Mouse (Mus musculus) CH12.LX (cell line): ENCODE measurements at regions not wholly inside any gene's neighbourhood (a gene's known extent, or its start where the extent isn't known, plus 50 kb on each side); places are given as distances from the start of the nearest gene placed in this dataset.

ENCODE experiments used
- DNase-seq: peaks from one replicate; pipeline ENCODE4 v3.0.0-alpha.2; 2013; ENCODE audit errors: extremely low read depth
- H3K27ac ChIP-seq: 2 replicates; pipeline ENCODE4 v1.5.1; 2012; ENCODE audit warnings: low read depth, mild to moderate bottlenecking, control low read depth, moderate library complexity; ENCODE audit not compliant: insufficient read depth
- H3K27me3 ChIP-seq: replicated peaks from 2 replicates; pipeline ENCODE3; 2012; ENCODE audit warnings: inconsistent platforms
- H3K36me3 ChIP-seq, 2 experiments: replicated peaks in 1 of 2; 2 replicates each; pipeline versions ENCODE3 to v1.6.1; 2012; ENCODE audit warnings: inconsistent platforms in 1 of 2, low read length in 1 of 2, mild to moderate bottlenecking in 1 of 2, mixed read lengths in 1 of 2, moderate library complexity in 1 of 2; ENCODE audit not compliant: control insufficient read depth in 1 of 2, insufficient read depth in 1 of 2
- H3K4me1 ChIP-seq, 2 experiments: 2 replicates each; pipeline ENCODE4 v1.6.1; 2012; ENCODE audit warnings: inconsistent platforms in 1 of 2, moderate library complexity in 1 of 2; ENCODE audit not compliant: insufficient read depth in 2 of 2, control insufficient read depth in 1 of 2
- H3K4me2 ChIP-seq: 2 replicates; pipeline ENCODE4 v1.6.1; 2012; ENCODE audit warnings: low read depth, mild to moderate bottlenecking, control low read depth; ENCODE audit not compliant: poor library complexity, insufficient read depth, severe bottlenecking
- H3K4me3 ChIP-seq, 3 experiments: fragments of 150-350 bp in 1 of 3; sonication (generic) in 1 of 3; replicated peaks in 1 of 3; 2 replicates each; pipeline versions ENCODE3 to v1.5.1; 2011 to 2012; ENCODE audit warnings: low read depth in 2 of 3, low read length in 2 of 3, mild to moderate bottlenecking in 2 of 3, moderate library complexity in 2 of 3, control low read depth in 1 of 3, improper control_type of control experiment in 1 of 3, inconsistent platforms in 1 of 3, mixed read lengths in 1 of 3; ENCODE audit not compliant: poor library complexity in 1 of 3
- H3K79me2 ChIP-seq: replicated peaks from 2 replicates; pipeline ENCODE4 v1.6.1; 2012; ENCODE audit warnings: mild to moderate bottlenecking, moderate library complexity; ENCODE audit not compliant: control insufficient read depth, poor library complexity, insufficient read depth, severe bottlenecking; ENCODE audit errors: extremely low read depth
- H3K9ac ChIP-seq: 2 replicates; pipeline ENCODE4 v1.6.1; 2012; ENCODE audit warnings: low read depth, mild to moderate bottlenecking, control low read depth, moderate library complexity; ENCODE audit not compliant: insufficient read depth
- H3K9me3 ChIP-seq: replicated peaks from 2 replicates; pipeline ENCODE3; 2012; ENCODE audit warnings: low read length, inconsistent platforms, mixed read lengths
- BHLHE40 ChIP-seq: IDR thresholded peaks from 2 replicates; pipeline ENCODE4 v1.6.1; 2011; ENCODE audit warnings: mild to moderate bottlenecking, low read depth, low read length, improper control_type of control experiment
- CHD1 ChIP-seq: IDR thresholded peaks from 2 replicates; pipeline ENCODE4 v1.6.1; 2012; ENCODE audit warnings: low read depth, low read length, improper control_type of control experiment, inconsistent platforms
- CHD2 ChIP-seq: IDR thresholded peaks from 2 replicates; pipeline ENCODE4 v1.6.1; 2011; ENCODE audit warnings: low read length, improper control_type of control experiment
- CTCF ChIP-seq, 2 experiments: IDR thresholded peaks in 1 of 2; conservative IDR thresholded peaks in 1 of 2; 2 replicates each; pipeline ENCODE4 v1.5.1; 2011 to 2012; ENCODE audit warnings: low read depth in 2 of 2, low read length in 2 of 2, improper control_type of control experiment in 1 of 2, inconsistent platforms in 1 of 2, mild to moderate bottlenecking in 1 of 2, moderate library complexity in 1 of 2
- E2F4 ChIP-seq: IDR thresholded peaks from 2 replicates; pipeline ENCODE4 v1.6.1; 2011; ENCODE audit warnings: low read depth, low read length, improper control_type of control experiment; ENCODE audit not compliant: insufficient replicate concordance
- ELF1 ChIP-seq: IDR thresholded peaks from 2 replicates; pipeline ENCODE4 v1.6.1; 2014; ENCODE audit warnings: low read depth, mild to moderate bottlenecking, inconsistent platforms, low read length, improper control_type of control experiment
- EP300 ChIP-seq: IDR thresholded peaks from 2 replicates; pipeline ENCODE4 v1.6.1; 2011; ENCODE audit warnings: low read length, improper control_type of control experiment
- ETS1 ChIP-seq: conservative IDR thresholded peaks from 2 replicates; pipeline ENCODE4 v1.6.1; 2012; ENCODE audit warnings: low read depth, mild to moderate bottlenecking, inconsistent platforms, low read length, improper control_type of control experiment, moderate library complexity
- GABPA ChIP-seq: IDR thresholded peaks from 2 replicates; pipeline ENCODE4 v1.6.1; 2012; ENCODE audit warnings: low read depth, low read length, improper control_type of control experiment, inconsistent platforms; ENCODE audit not compliant: insufficient replicate concordance
- HCFC1 ChIP-seq: IDR thresholded peaks from 2 replicates; pipeline ENCODE4 v1.6.1; 2012; ENCODE audit warnings: low read depth, mild to moderate bottlenecking, inconsistent platforms, low read length, improper control_type of control experiment
- IRF4 ChIP-seq: IDR thresholded peaks from 2 replicates; pipeline ENCODE4 v1.6.1; 2014; ENCODE audit warnings: low read depth, mild to moderate bottlenecking, inconsistent platforms, low read length, improper control_type of control experiment
- JUN ChIP-seq: IDR thresholded peaks from 2 replicates; pipeline ENCODE4 v1.6.1; 2011; ENCODE audit warnings: low read depth, mild to moderate bottlenecking, low read length, improper control_type of control experiment, moderate library complexity; ENCODE audit not compliant: insufficient read depth
- JUND ChIP-seq: conservative IDR thresholded peaks from 2 replicates; pipeline ENCODE4 v1.6.1; 2011; ENCODE audit warnings: low read depth, low read length, improper control_type of control experiment
- KAT2A ChIP-seq: IDR thresholded peaks from 2 replicates; pipeline ENCODE4 v1.6.1; 2012; ENCODE audit warnings: low read length, improper control_type of control experiment, inconsistent platforms; ENCODE audit not compliant: insufficient replicate concordance
- MAFK ChIP-seq: IDR thresholded peaks from 2 replicates; pipeline ENCODE4 v1.6.1; 2011; ENCODE audit warnings: low read length, improper control_type of control experiment; ENCODE audit not compliant: insufficient replicate concordance
- MAX ChIP-seq: IDR thresholded peaks from 2 replicates; pipeline ENCODE4 v1.6.1; 2011; ENCODE audit warnings: low read length, improper control_type of control experiment
- MAZ ChIP-seq: IDR thresholded peaks from 2 replicates; pipeline ENCODE4 v1.6.1; 2012; ENCODE audit warnings: low read depth, mild to moderate bottlenecking, inconsistent platforms, low read length, improper control_type of control experiment, moderate library complexity
- MEF2A ChIP-seq: IDR thresholded peaks from 2 replicates; pipeline ENCODE4 v1.6.1; 2014; ENCODE audit warnings: low read depth, mild to moderate bottlenecking, inconsistent platforms, low read length, improper control_type of control experiment, borderline replicate concordance
- MXI1 ChIP-seq: IDR thresholded peaks from 2 replicates; pipeline ENCODE4 v1.6.1; 2011; ENCODE audit warnings: mild to moderate bottlenecking, low read depth, low read length, improper control_type of control experiment
- MYC ChIP-seq: IDR thresholded peaks from 2 replicates; pipeline ENCODE4 v1.6.1; 2011; ENCODE audit warnings: low read depth, mild to moderate bottlenecking, improper control_type of control experiment, low read length
- NELFE ChIP-seq: IDR thresholded peaks from 2 replicates; pipeline ENCODE4 v1.6.1; 2011; ENCODE audit warnings: low read depth, low read length, improper control_type of control experiment
- NRF1 ChIP-seq: IDR thresholded peaks from 2 replicates; pipeline ENCODE4 v1.6.1; 2014; ENCODE audit warnings: low read depth, mild to moderate bottlenecking, inconsistent platforms, low read length, improper control_type of control experiment, moderate library complexity
- PAX5 ChIP-seq: IDR thresholded peaks from 2 replicates; pipeline ENCODE4 v1.6.1; 2012; ENCODE audit warnings: low read length, inconsistent platforms, mixed read lengths
- POLR2A ChIP-seq: IDR thresholded peaks from 2 replicates; pipeline ENCODE4 v1.6.1; 2011; ENCODE audit warnings: low read depth, mild to moderate bottlenecking, improper control_type of control experiment, low read length
- POLR2AphosphoS2 ChIP-seq: IDR thresholded peaks from 2 replicates; pipeline ENCODE4 v1.6.1; 2011; ENCODE audit warnings: low read depth, low read length, improper control_type of control experiment
- RAD21 ChIP-seq: IDR thresholded peaks from 2 replicates; pipeline ENCODE4 v1.6.1; 2011; ENCODE audit warnings: low read depth, mild to moderate bottlenecking, low read length, improper control_type of control experiment, moderate library complexity
- RCOR1 ChIP-seq: conservative IDR thresholded peaks from 2 replicates; pipeline ENCODE4 v1.6.1; 2012; ENCODE audit warnings: low read depth, mild to moderate bottlenecking, inconsistent platforms, low read length, improper control_type of control experiment
- SIN3A ChIP-seq: IDR thresholded peaks from 2 replicates; pipeline ENCODE4 v1.6.1; 2012; ENCODE audit warnings: low read length, improper control_type of control experiment, inconsistent platforms
- SMC3 ChIP-seq: IDR thresholded peaks from 2 replicates; pipeline ENCODE4 v1.6.1; 2011; ENCODE audit warnings: low read depth, low read length, improper control_type of control experiment
- TBP ChIP-seq: conservative IDR thresholded peaks from 2 replicates; pipeline ENCODE4 v1.6.1; 2011; ENCODE audit warnings: low read depth, low read length, improper control_type of control experiment
- TCF12 ChIP-seq: IDR thresholded peaks from 2 replicates; pipeline ENCODE4 v1.6.1; 2014; ENCODE audit warnings: low read depth, mild to moderate bottlenecking, inconsistent platforms, low read length, improper control_type of control experiment
- UBTF ChIP-seq: IDR thresholded peaks from 2 replicates; pipeline ENCODE4 v1.6.1; 2012; ENCODE audit warnings: low read depth, mild to moderate bottlenecking, inconsistent platforms, low read length, improper control_type of control experiment, moderate library complexity
- USF1 ChIP-seq: IDR thresholded peaks from 2 replicates; pipeline ENCODE4 v1.6.1; 2014; ENCODE audit warnings: low read depth, mild to moderate bottlenecking, inconsistent platforms, low read length, improper control_type of control experiment
- USF2 ChIP-seq: conservative IDR thresholded peaks from 2 replicates; pipeline ENCODE4 v1.6.1; 2011; ENCODE audit warnings: low read depth, low read length, improper control_type of control experiment
- ZC3H11A ChIP-seq: IDR thresholded peaks from 2 replicates; pipeline ENCODE4 v1.6.1; 2012; ENCODE audit warnings: low read depth, mild to moderate bottlenecking, inconsistent platforms, low read length, improper control_type of control experiment
- ZKSCAN1 ChIP-seq: IDR thresholded peaks from 2 replicates; pipeline ENCODE4 v1.6.1; 2012; ENCODE audit warnings: low read depth, inconsistent platforms, low read length, improper control_type of control experiment, borderline replicate concordance
- ZMIZ1 ChIP-seq: IDR thresholded peaks from 2 replicates; pipeline ENCODE4 v1.6.1; 2012; ENCODE audit warnings: low read depth, mild to moderate bottlenecking, inconsistent platforms, low read length, improper control_type of control experiment
- ZNF384 ChIP-seq: IDR thresholded peaks from 2 replicates; pipeline ENCODE4 v1.6.1; 2012; ENCODE audit warnings: low read depth, low read length, improper control_type of control experiment, inconsistent platforms
- dilution Hi-C: fragments of 300-500 bp; cut with MboI; formaldehyde crosslinking; loops from 2 replicates; pipeline ENCODE4 v1.14.3; 2020; ENCODE audit warnings: low sequenced_read_pairs; ENCODE audit not compliant: extremely low pct_unique_long_range_greater_than_20kb, extremely low pct_ligation_motif_present
- in situ Hi-C: fragments of 300-500 bp; cut with MboI; formaldehyde crosslinking; loops from 3 replicates; pipeline ENCODE4 v1.14.3; 2019; ENCODE audit warnings: low sequenced_read_pairs, low pct_ligation_motif_present, low pct_unique_long_range_greater_than_20kb, mixed read lengths

GRCm38 (mm10) chr15:54677660-54678059 is 793.0 kb downstream of the Gm7489 start:
- H3K27ac ChIP-seq = no peak overlapping the region
- in situ Hi-C loops = no loop called here
- no peaks in the 10 kb centered on the region for H3K9me3 ChIP-seq
- no peaks in the 10 kb centered on the region for H3K36me3 ChIP-seq
- no peak overlapping the region for H3K4me2 ChIP-seq
- H3K79me2 ChIP-seq = no peaks in the 10 kb centered on the region
- peak; percentile 71 for DNase-seq
- TF ChIP-seq HCFC1 (no peak), MAZ (no peak), ZC3H11A (peak; percentile 39; the same call in 1 of the 2 replicates), ZMIZ1 (no peak), CHD1 (no peak), MAFK (no peak), MEF2A (no peak), UBTF (no peak), USF2 (no peak), JUND (0 out of 2 replicates have a peak, but pooled peaks have one; percentile 34), JUN (no peak), NELFE (peak; percentile 30; the same call in 1 of the 2 replicates), CTCF (conservative IDR thresholded peaks at IDR 0.05 in 1 of 2, IDR thresholded peaks at IDR 0.05 in 1 of 2; ENCODE audit: low read depth in 2 of 2, low read length in 2 of 2) (peak; percentile 86 to 96), MAX (no peak), RAD21 (peak; percentile 74), BHLHE40 (no peak), ZNF384 (no peak), SMC3 (peak; percentile 89), EP300 (no peak), TBP (no peak), POLR2AphosphoS2 (no peak), ELF1 (no peak), KAT2A (no peak), SIN3A (no peak), CHD2 (no peak), POLR2A (no peak), E2F4 (no peak), NRF1 (no peak), GABPA (no peak), MYC (no peak), USF1 (no peak), IRF4 (no peak), MXI1 (no peak), ETS1 (no peak), TCF12 (no peak), RCOR1 (no peak), ZKSCAN1 (no peak), PAX5 (no peak)
- dilution Hi-C loops = no loop called here
- no peak overlapping the region for H3K4me3 ChIP-seq
- no peaks in the 10 kb centered on the region for H3K27me3 ChIP-seq
- H3K9ac ChIP-seq = no peak overlapping the region
- no peaks in the 10 kb centered on the region for H3K4me1 ChIP-seq
